In the genomic region with DNA sequence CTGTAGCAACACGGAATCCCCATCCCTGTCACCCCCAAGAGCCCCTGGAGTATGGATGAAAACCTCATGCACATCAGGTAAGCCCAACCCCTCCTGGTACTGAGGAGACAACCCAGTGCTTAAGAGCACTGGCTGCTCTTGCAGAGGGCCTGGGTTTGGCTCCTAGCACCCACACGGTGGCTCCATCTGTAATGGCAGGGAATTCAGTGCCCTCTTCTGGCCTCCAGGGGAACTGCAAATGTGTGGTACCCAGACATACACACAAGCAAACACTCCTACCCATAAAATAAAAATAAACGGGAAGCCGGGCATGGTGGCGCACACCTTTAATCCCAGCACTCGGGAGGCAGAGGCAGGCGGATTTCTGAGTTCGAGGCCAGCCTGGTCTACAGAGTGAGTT, we compare ENCODE assay signal across 23 mouse cellular contexts. TPM values are rescaled to one million over a fixed set of nuclear protein-coding genes. Genes with fewer than 3 reads are reported as not detected.
DNase-seq lines count a peak whose midpoint lies in the region; ATAC-seq and TF ChIP-seq lines count a peak whose summit lies in the region.
"Had no signal": no experiment of that assay in that cellular context is flagged by ENCODE, and none has a peak within 500 bp of the region (broad histone marks: within the 10 kb centered on the region; RNA-seq: fewer than 3 reads in every experiment).

No protein-coding gene starts in this region.

- H3K4me3 ChIP-seq in heart, adult 2 months: no peak overlapping the region
- H3K4me3 ChIP-seq in liver, embryonic 14.5 days (ENCODE audit: insufficient read depth in 1 of 2, low read depth in 2 of 2, low read length in 2 of 2): no peak overlapping the region
- no peak overlapping the region for H3K4me3 ChIP-seq in CH12.LX (replicated peaks in 1 of 3; ENCODE audit: low read depth in 2 of 3, low read length in 2 of 3, poor library complexity in 1 of 3)
- no peak overlapping the region for H3K4me3 ChIP-seq in embryonic fibroblast, embryonic 13.5 days (ENCODE audit: insufficient read depth, low read length)
- H3K4me3 ChIP-seq: gastrocnemius, adult 2 months; heart, embryonic 15.5 days; hindbrain, embryonic 10.5 days; limb, embryonic 13.5 days; neural tube, embryonic 12.5 days had no signal

- no peak overlapping the region for H3K9ac ChIP-seq in heart, adult 2 months (ENCODE audit: low read depth, low read length)
- no peak overlapping the region for H3K9ac ChIP-seq in liver, embryonic 14.5 days (replicated peaks)
- no peak overlapping the region for H3K9ac ChIP-seq in CH12.LX (ENCODE audit: insufficient read depth, low read depth)
- H3K9ac ChIP-seq: forebrain, postnatal 0 days; heart, embryonic 15.5 days; limb, embryonic 13.5 days; neural tube, embryonic 12.5 days had no signal

- no peaks in the 10 kb centered on the region for H3K9me3 ChIP-seq in liver, embryonic 14.5 days (ENCODE audit: control insufficient read depth, low read length)
- H3K9me3 ChIP-seq in CH12.LX (replicated peaks; ENCODE audit: low read length): peaks cover 8% of the 10 kb centered on the region
- H3K9me3 ChIP-seq: heart, embryonic 15.5 days; neural tube, embryonic 12.5 days had no signal

- H3K4me1 ChIP-seq in heart, adult 2 months (ENCODE audit: control insufficient read depth, insufficient read depth, low read length): no peaks in the 10 kb centered on the region
- H3K4me1 ChIP-seq in liver, embryonic 14.5 days (replicated peaks; ENCODE audit: control insufficient read depth in 2 of 2, insufficient read depth in 2 of 2, low read length in 1 of 2): no peaks in the 10 kb centered on the region
- H3K4me1 ChIP-seq in CH12.LX (ENCODE audit: control insufficient read depth in 1 of 2, insufficient read depth in 2 of 2): peaks cover 17 to 26% of the 10 kb centered on the region in 2 experiments
- no peaks in the 10 kb centered on the region for H3K4me1 ChIP-seq in embryonic fibroblast, embryonic 13.5 days (ENCODE audit: control insufficient read depth, insufficient read depth, low read length)
- H3K4me1 ChIP-seq: heart, embryonic 15.5 days had no signal

- H3K36me3 ChIP-seq in heart, adult 2 months (ENCODE audit: control insufficient read depth, insufficient read depth, low read length): no peaks in the 10 kb centered on the region
- no peaks in the 10 kb centered on the region; the same call in 1 of the 2 replicates for H3K36me3 ChIP-seq in liver, embryonic 14.5 days (replicated peaks; ENCODE audit: control insufficient read depth, insufficient read depth, low read depth)
- peaks cover 0 to 94% of the 10 kb centered on the region in 2 experiments for H3K36me3 ChIP-seq in CH12.LX (replicated peaks in 1 of 2; ENCODE audit: control insufficient read depth in 1 of 2, insufficient read depth in 1 of 2, low read length in 1 of 2)
- H3K36me3 ChIP-seq: heart, embryonic 15.5 days; hindbrain, embryonic 10.5 days; limb, embryonic 13.5 days; neural tube, embryonic 12.5 days had no signal

- no peak overlapping the region for H3K4me2 ChIP-seq in liver, embryonic 14.5 days (ENCODE audit: low read depth)
- H3K4me2 ChIP-seq in CH12.LX (ENCODE audit: insufficient read depth, low read depth, poor library complexity, severe bottlenecking): no peak overlapping the region
- H3K4me2 ChIP-seq: heart, embryonic 15.5 days; limb, embryonic 13.5 days; neural tube, embryonic 12.5 days had no signal

- no peak for TF ChIP-seq POLR2A in heart, adult 2 months (IDR thresholded peaks at IDR 0.05; ENCODE audit: insufficient read depth, low read depth, low read length)
- TF ChIP-seq POLR2A in CH12.LX (IDR thresholded peaks at IDR 0.05; ENCODE audit: low read depth, low read length): no peak
- no peak for TF ChIP-seq POLR2A in embryonic fibroblast, embryonic 13.5 days (IDR thresholded peaks at IDR 0.05; ENCODE audit: low read depth, low read length)

- dilution Hi-C loops in CH12.LX (cut with MboI; ENCODE audit: extremely low pct_ligation_motif_present, extremely low pct_unique_long_range_greater_than_20kb, low sequenced_read_pairs): no loop called here

- no peak overlapping the region for H3K27ac ChIP-seq in heart, adult 2 months
- no peak overlapping the region for H3K27ac ChIP-seq in liver, embryonic 14.5 days
- no peak overlapping the region for H3K27ac ChIP-seq in CH12.LX (ENCODE audit: insufficient read depth, low read depth)
- H3K27ac ChIP-seq in embryonic fibroblast, embryonic 13.5 days (ENCODE audit: insufficient read depth, low read length): no peak overlapping the region
- H3K27ac ChIP-seq: gastrocnemius, adult 2 months; heart, embryonic 15.5 days; limb, embryonic 13.5 days; neural tube, embryonic 12.5 days had no signal

- peak; percentile 20; the same call in 1 of the 2 replicates for TF ChIP-seq CTCF in heart, adult 2 months (IDR thresholded peaks at IDR 0.05)
- TF ChIP-seq CTCF in liver, embryonic 14.5 days (IDR thresholded peaks at IDR 0.05; ENCODE audit: low read depth): peak; percentile 60
- TF ChIP-seq CTCF in CH12.LX (conservative IDR thresholded peaks at IDR 0.05 in 1 of 2, IDR thresholded peaks at IDR 0.05 in 1 of 2; ENCODE audit: low read depth in 2 of 2, low read length in 2 of 2): peak; percentile 15 to 33; a peak in 1 of 4 replicates
- TF ChIP-seq CTCF in embryonic fibroblast, embryonic 13.5 days (IDR thresholded peaks at IDR 0.05; ENCODE audit: borderline replicate concordance, insufficient read depth, low read length): peak; percentile 15; the same call in 1 of the 2 replicates

- TF ChIP-seq EP300 in heart, adult 2 months (IDR thresholded peaks at IDR 0.05; ENCODE audit: insufficient read depth, low read depth, low read length): no peak
- TF ChIP-seq EP300 in liver, embryonic 14.5 days (IDR thresholded peaks at IDR 0.05; ENCODE audit: low read depth): no peak
- TF ChIP-seq EP300 in CH12.LX (IDR thresholded peaks at IDR 0.05; ENCODE audit: low read length): no peak

- no peak for DNase-seq in heart, adult 2 months
- no peak for DNase-seq in heart, postnatal 14 days
- no peak for DNase-seq in liver, embryonic 14.5 days (ENCODE audit: low read depth in 3 of 3, low spot score in 3 of 3)
- DNase-seq in liver (no peak), CH12.LX (ENCODE audit: extremely low read depth) (no peak)
- DNase-seq in adrenal gland, postnatal 10 days: no peak
- no peak for DNase-seq in gastrocnemius, adult 8-10 months (ENCODE audit: low spot score in 2 of 2)
- DNase-seq: adrenal gland, postnatal 25 days; B cell, adult 2 months; cerebellum, adult 8-10 months; forebrain, postnatal 0 days; gastrocnemius, adult 2 months; heart, adult 18-20 months; layer of hippocampus, adult 9-11 months; lung, postnatal 14 days; right cerebral cortex, postnatal 14 days; thymus, postnatal 36 days had no signal

- intact Hi-C loops in heart, adult 2 months (cut with DNase I): no loop called here
- intact Hi-C loops in heart, postnatal 14 days (cut with DNase I): no loop called here

- WGBS in heart, adult 2 months: 94% methylated on average over 8 of the region's 8 CpGs
- WGBS in liver, embryonic 14.5 days (ENCODE audit: insufficient replicate concordance): 75% methylated on average over 8 of the region's 8 CpGs

- in situ Hi-C loops in CH12.LX (cut with MboI; ENCODE audit: low pct_ligation_motif_present, low pct_unique_long_range_greater_than_20kb, low sequenced_read_pairs): loop anchor here (25.0 kb wide), 1 partner anchor 295 kb away; no protein-coding TSS in a partner anchor

- no peaks in the 10 kb centered on the region for H3K79me2 ChIP-seq in heart, adult 2 months (replicated peaks; ENCODE audit: control insufficient read depth, insufficient read depth, low read length)
- no peaks in the 10 kb centered on the region for H3K79me2 ChIP-seq in CH12.LX (replicated peaks; ENCODE audit: control insufficient read depth, extremely low read depth, insufficient read depth, poor library complexity, severe bottlenecking)

- no peak for TF ChIP-seq RAD21 in CH12.LX (IDR thresholded peaks at IDR 0.05; ENCODE audit: low read depth, low read length)

- ATAC-seq in liver, embryonic 14.5 days (ENCODE audit: insufficient read depth): no peak
- ATAC-seq: activated CD4-positive, CD25-positive, alpha-beta regulatory T cell, adult 4 months; forebrain, postnatal 0 days had no signal

- H3K27me3 ChIP-seq in heart, adult 2 months (ENCODE audit: control insufficient read depth, insufficient read depth, low read length): no peaks in the 10 kb centered on the region
- H3K27me3 ChIP-seq in liver, embryonic 14.5 days (ENCODE audit: control insufficient read depth, insufficient read depth, low read length): no peaks in the 10 kb centered on the region
- no peaks in the 10 kb centered on the region for H3K27me3 ChIP-seq in CH12.LX (replicated peaks)

TF ChIP-seq in CH12.LX, 34 proteins besides CTCF, POLR2A, EP300 and RAD21 (continues in another document):
- no peak for TF ChIP-seq IRF4 (IDR thresholded peaks at IDR 0.05; ENCODE audit: low read depth, low read length)
- no peak for TF ChIP-seq CHD2 (IDR thresholded peaks at IDR 0.05; ENCODE audit: low read length)
- TF ChIP-seq MAZ (IDR thresholded peaks at IDR 0.05; ENCODE audit: low read depth, low read length): no peak
- no peak for TF ChIP-seq MAX (IDR thresholded peaks at IDR 0.05; ENCODE audit: low read length)
- TF ChIP-seq NELFE (IDR thresholded peaks at IDR 0.05; ENCODE audit: low read depth, low read length): no peak
- TF ChIP-seq MEF2A (IDR thresholded peaks at IDR 0.05; ENCODE audit: borderline replicate concordance, low read depth, low read length): no peak
- no peak for TF ChIP-seq USF2 (conservative IDR thresholded peaks at IDR 0.05; ENCODE audit: low read depth, low read length)
- no peak for TF ChIP-seq ZNF384 (IDR thresholded peaks at IDR 0.05; ENCODE audit: low read depth, low read length)
- TF ChIP-seq ZC3H11A (IDR thresholded peaks at IDR 0.05; ENCODE audit: low read depth, low read length): no peak
- TF ChIP-seq ETS1 (conservative IDR thresholded peaks at IDR 0.05; ENCODE audit: low read depth, low read length): no peak
- TF ChIP-seq UBTF (IDR thresholded peaks at IDR 0.05; ENCODE audit: low read depth, low read length): no peak
- no peak for TF ChIP-seq JUN (IDR thresholded peaks at IDR 0.05; ENCODE audit: insufficient read depth, low read depth, low read length)
- TF ChIP-seq RCOR1 (conservative IDR thresholded peaks at IDR 0.05; ENCODE audit: low read depth, low read length): no peak

RNA-seq across cellular contexts. Expression of a gene that starts 22.3 kb away (rescaled TPM):
- total RNA-seq in heart, adult 2 months (2021): 1 to 10 TPM; 5.4 to 6.5 TPM
- polyA plus RNA-seq in heart, adult 2 months (2012; rRNA removed): 4.9 and 7.0 TPM in 2 replicates
- total RNA-seq in heart, postnatal 14 days (2021): 1 to 10 TPM; 3.1 to 3.7 TPM
- polyA plus RNA-seq in liver, embryonic 14.5 days (2012; rRNA removed): 53.3 and 64.7 TPM in 2 replicates
- polyA plus RNA-seq in liver, embryonic 14.5 days (2014; fragmentation: Nextera tagmentation; extraction: Ambion mirVana): 86.7 and 97.2 TPM in 2 replicates
- 45.1 and 64.4 TPM in 2 replicates for total RNA-seq in CH12.LX (2012; rRNA removed)
- total RNA-seq in CH12.LX (2014; rRNA removed): 87.8 and 97.4 TPM in 2 replicates
- 204 and 211 TPM in 2 replicates for polyA plus RNA-seq in CH12.LX (2012; ENCODE audit: insufficient read length, low read depth)
- polyA plus RNA-seq in embryonic fibroblast, embryonic 13.5 days (2011; ENCODE audit: insufficient read length, low read depth, missing spikeins): 212 and 308 TPM in 2 replicates
- total RNA-seq in adrenal gland, postnatal 10 days (2021): 100 to 1,000 TPM in 1 of 2 experiments, 10 to 100 TPM in 1; 61.2 to 175 TPM
- 1 to 10 TPM; 2.4 to 4.4 (median 3.3) TPM for total RNA-seq in gastrocnemius, adult 8-10 months (2022)

Comparison
In these comparisons a context has a peak if more than half of its experiments do, and no peak if none do; other contexts are left out.
1. RNA of a gene that starts 22.3 kb away (total RNA-seq): 61.2 to 175 TPM in adrenal gland, postnatal 10 days and 45.1 to 97.4 TPM in CH12.LX; 5.4 to 6.5 TPM in heart, adult 2 months, 3.1 to 3.7 TPM in heart, postnatal 14 days and 2.4 to 4.4 TPM in gastrocnemius, adult 8-10 months; every median in the first group is over 4 times any median in the second.
2. Peak in every context shown above with its lines, with median percentiles within 50 percentile points of each other: CTCF ChIP-seq.